Mouse (Mus musculus): Measurements from ENCODE around the gene Rdh9.

- TF ChIP-seq ZNF384 (IDR thresholded peaks at IDR 0.05; ENCODE audit: low read depth, low read length) (no peak), HCFC1 (IDR thresholded peaks at IDR 0.05; ENCODE audit: borderline replicate concordance, insufficient read depth, low read length) (no peak), MAFK (IDR thresholded peaks at IDR 0.05; ENCODE audit: insufficient read depth, low read depth, low read length) (no peak)
These were observed 27.2 kb upstream of the Rdh9 start for GRCm38 (mm10) chr10:127748847-127749612.

All from ES-E14 (cell line).